Mouse (Mus musculus): ENCODE results near the gene Hist1h2ad.
"Not testable (repeated sequence)": the region's sequence is repeated elsewhere in the genome, so short reads cannot be mapped to it uniquely, and the experiment has no call there.

- TF ChIP-seq CTCF, EP300 (IDR thresholded peaks at IDR 0.05): not testable (repeated sequence)
Observed at GRCm38 (mm10) chr13:23591886-23592285, 17.7 kb downstream of the Hist1h2ad start.

Data from lung, postnatal 0 days (tissue).